Mouse (Mus musculus): Measurements from ENCODE around the gene Stap2. TPM values are rescaled to one million over a fixed set of nuclear protein-coding genes. Genes with fewer than 3 reads are reported as not detected.

Stap2 gene
- polyA plus RNA-seq, 2 experiments: 2.0 to 2.8 TPM

- TF ChIP-seq EP300 (IDR thresholded peaks at IDR 0.05; ENCODE audit: low read depth) (no peak), CTCF (IDR thresholded peaks at IDR 0.05; ENCODE audit: low read depth) (peak; percentile 94)
- no peak overlapping the region for H3K4me3 ChIP-seq (ENCODE audit: insufficient read depth in 1 of 2, low read depth in 2 of 2, low read length in 2 of 2)
- no peak overlapping the region for H3K9ac ChIP-seq (replicated peaks)
- ATAC-seq (ENCODE audit: insufficient read depth): no peak
- DNase-seq (ENCODE audit: low read depth in 3 of 3, low spot score in 3 of 3): peak; percentile 50 to 58 (median 52)
- 20% methylated on average over 9 of the region's 9 CpGs for WGBS (ENCODE audit: insufficient replicate concordance)
- no peaks in the 10 kb centered on the region for H3K9me3 ChIP-seq (ENCODE audit: control insufficient read depth, low read length)
- no peaks in the 10 kb centered on the region for H3K27me3 ChIP-seq (ENCODE audit: control insufficient read depth, insufficient read depth, low read length)
- peaks cover 6 to 20% of the 10 kb centered on the region in 2 experiments for H3K4me1 ChIP-seq (replicated peaks; ENCODE audit: control insufficient read depth in 2 of 2, insufficient read depth in 2 of 2, low read length in 1 of 2)
- no peak overlapping the region for H3K4me2 ChIP-seq (ENCODE audit: low read depth)
- no peak overlapping the region for H3K27ac ChIP-seq
- no peaks in the 10 kb centered on the region; the same call in none of the 2 replicates for H3K36me3 ChIP-seq (replicated peaks; ENCODE audit: control insufficient read depth, insufficient read depth, low read depth)
Measured at GRCm38 (mm10) chr17:55957168-55957567, 48.2 kb downstream of the Stap2 start.

GRCm38 (mm10) chr17:55956591-55956990, 48.8 kb downstream of the Stap2 start:
- H3K9ac ChIP-seq (replicated peaks): no peak overlapping the region
- WGBS (ENCODE audit: insufficient replicate concordance): 46% methylated on average over 6 of the region's 6 CpGs
- ATAC-seq (ENCODE audit: insufficient read depth): no peak
- TF ChIP-seq EP300 (IDR thresholded peaks at IDR 0.05; ENCODE audit: low read depth) (no peak), CTCF (IDR thresholded peaks at IDR 0.05; ENCODE audit: low read depth) (no peak)
- peaks cover 6 to 20% of the 10 kb centered on the region in 2 experiments for H3K4me1 ChIP-seq (replicated peaks; ENCODE audit: control insufficient read depth in 2 of 2, insufficient read depth in 2 of 2, low read length in 1 of 2)
- peak overlapping the region; percentile 59 for H3K4me2 ChIP-seq (ENCODE audit: low read depth)
- peak overlapping the region; percentile 45 to 50; a peak in 3 of 4 replicates for H3K4me3 ChIP-seq (ENCODE audit: insufficient read depth in 1 of 2, low read depth in 2 of 2, low read length in 2 of 2)
- H3K27ac ChIP-seq: no peak overlapping the region
- H3K27me3 ChIP-seq (ENCODE audit: control insufficient read depth, insufficient read depth, low read length): no peaks in the 10 kb centered on the region
- no peaks in the 10 kb centered on the region for H3K9me3 ChIP-seq (ENCODE audit: control insufficient read depth, low read length)
- no peak for DNase-seq (ENCODE audit: low read depth in 3 of 3, low spot score in 3 of 3)
- no peaks in the 10 kb centered on the region; the same call in 1 of the 2 replicates for H3K36me3 ChIP-seq (replicated peaks; ENCODE audit: control insufficient read depth, insufficient read depth, low read depth)

- Histone ChIP-seq H3K27me3 (ENCODE audit: control insufficient read depth, insufficient read depth, low read length) (no peaks in the 10 kb centered on the region), H3K27ac (no peak overlapping the region), H3K9ac (replicated peaks) (no peak overlapping the region), H3K9me3 (ENCODE audit: control insufficient read depth, low read length) (no peaks in the 10 kb centered on the region), H3K4me2 (ENCODE audit: low read depth) (peak overlapping the region; percentile 59), H3K4me1 (replicated peaks; ENCODE audit: control insufficient read depth in 2 of 2, insufficient read depth in 2 of 2, low read length in 1 of 2) (peaks cover 6 to 20% of the 10 kb centered on the region in 2 experiments), H3K4me3 (ENCODE audit: insufficient read depth in 1 of 2, low read depth in 2 of 2, low read length in 2 of 2) (peak overlapping the region; percentile 45 to 50), H3K36me3 (replicated peaks; ENCODE audit: control insufficient read depth, insufficient read depth, low read depth) (no peaks in the 10 kb centered on the region; the same call in 1 of the 2 replicates)
- ATAC-seq (ENCODE audit: insufficient read depth): no peak
- WGBS (ENCODE audit: insufficient replicate concordance): 2% methylated on average over 26 of the region's 26 CpGs
- TF ChIP-seq CTCF (IDR thresholded peaks at IDR 0.05; ENCODE audit: low read depth) (no peak), EP300 (IDR thresholded peaks at IDR 0.05; ENCODE audit: low read depth) (no peak)
- peak; percentile 50 to 73 (median 59) for DNase-seq (ENCODE audit: low read depth in 3 of 3, low spot score in 3 of 3)
Measured at GRCm38 (mm10) chr17:55956129-55956528, 49.3 kb downstream of the Stap2 start.

DNA sequence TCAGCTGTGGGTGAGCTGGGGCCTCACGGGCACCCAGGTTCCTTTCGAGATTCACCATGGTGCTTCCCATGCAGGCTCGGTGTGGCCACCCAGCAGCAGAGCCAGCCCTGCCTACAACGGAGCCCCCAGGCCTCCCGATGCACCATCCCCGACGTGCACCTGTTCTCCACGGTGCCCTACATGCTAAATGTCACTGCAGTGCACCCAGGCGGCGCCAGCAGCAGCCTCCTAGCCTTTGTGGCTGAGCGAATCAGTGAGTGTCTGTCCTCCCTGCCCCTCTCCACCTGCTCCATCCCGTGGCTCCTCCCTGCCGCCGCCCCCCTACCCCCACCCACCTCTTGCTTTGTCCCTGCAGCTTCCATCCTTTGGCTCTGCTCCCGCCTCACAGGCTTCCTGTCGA, 51.2 kb downstream of the Stap2 start:
- Histone ChIP-seq H3K36me3 (replicated peaks; ENCODE audit: control insufficient read depth, insufficient read depth, low read depth) (no peaks in the 10 kb centered on the region), H3K4me2 (ENCODE audit: low read depth) (no peak overlapping the region), H3K27ac (no peak overlapping the region), H3K4me1 (replicated peaks; ENCODE audit: control insufficient read depth in 2 of 2, insufficient read depth in 2 of 2, low read length in 1 of 2) (peaks cover 0 to 10% of the 10 kb centered on the region in 2 experiments; a peak in 3 of 4 replicates), H3K9ac (replicated peaks) (no peak overlapping the region), H3K27me3 (ENCODE audit: control insufficient read depth, insufficient read depth, low read length) (no peaks in the 10 kb centered on the region), H3K4me3 (ENCODE audit: insufficient read depth in 1 of 2, low read depth in 2 of 2, low read length in 2 of 2) (no peak overlapping the region), H3K9me3 (ENCODE audit: control insufficient read depth, low read length) (no peaks in the 10 kb centered on the region)
- ATAC-seq (ENCODE audit: insufficient read depth) (no peak), DNase-seq (ENCODE audit: low read depth in 3 of 3, low spot score in 3 of 3) (no peak)
- TF ChIP-seq EP300 (IDR thresholded peaks at IDR 0.05; ENCODE audit: low read depth) (no peak), CTCF (IDR thresholded peaks at IDR 0.05; ENCODE audit: low read depth) (no peak)
- WGBS (ENCODE audit: insufficient replicate concordance): 42% methylated on average over 16 of the region's 16 CpGs

DNA sequence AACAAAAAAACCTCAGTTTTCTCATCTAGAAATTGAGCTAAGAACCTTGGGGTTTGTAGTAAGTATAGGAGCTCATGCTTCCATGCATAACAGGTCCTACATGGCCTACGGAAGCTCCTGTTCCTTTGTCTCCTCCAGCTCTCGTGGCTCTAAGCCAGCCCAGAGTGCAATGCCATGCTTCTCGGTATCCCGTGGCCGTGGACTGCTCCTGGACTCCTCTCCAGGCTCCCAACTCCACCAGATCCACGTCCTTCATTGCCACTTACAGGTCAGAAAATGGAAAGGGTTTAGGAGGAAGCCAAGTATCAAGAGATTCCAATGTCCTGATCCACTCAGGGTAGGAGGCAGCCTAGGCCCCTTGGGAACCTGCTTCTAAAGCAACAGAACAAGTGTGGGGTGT, 51.6 kb downstream of the Stap2 start:
- WGBS (ENCODE audit: insufficient replicate concordance): 63% methylated on average over 6 of the region's 6 CpGs

More for the DNA sequence above, 51.6 kb downstream of the Stap2 start:
- Histone ChIP-seq H3K27ac (no peak overlapping the region), H3K4me3 (ENCODE audit: insufficient read depth in 1 of 2, low read depth in 2 of 2, low read length in 2 of 2) (no peak overlapping the region), H3K36me3 (replicated peaks; ENCODE audit: control insufficient read depth, insufficient read depth, low read depth) (no peaks in the 10 kb centered on the region), H3K27me3 (ENCODE audit: control insufficient read depth, insufficient read depth, low read length) (no peaks in the 10 kb centered on the region), H3K9ac (replicated peaks) (no peak overlapping the region), H3K9me3 (ENCODE audit: control insufficient read depth, low read length) (no peaks in the 10 kb centered on the region), H3K4me1 (replicated peaks; ENCODE audit: control insufficient read depth in 2 of 2, insufficient read depth in 2 of 2, low read length in 1 of 2) (peaks cover 0 to 10% of the 10 kb centered on the region in 2 experiments; a peak in 3 of 4 replicates), H3K4me2 (ENCODE audit: low read depth) (no peak overlapping the region)
- TF ChIP-seq CTCF (IDR thresholded peaks at IDR 0.05; ENCODE audit: low read depth): no peak
- no peak for TF ChIP-seq EP300 (IDR thresholded peaks at IDR 0.05; ENCODE audit: low read depth)
- DNase-seq (ENCODE audit: low read depth in 3 of 3, low spot score in 3 of 3): no peak
- no peak for ATAC-seq (ENCODE audit: insufficient read depth)

Data from liver, embryonic 14.5 days (tissue).